Mouse (Mus musculus): Measurements from ENCODE around the gene Akr1c19. TPM values are rescaled to one million over a fixed set of nuclear protein-coding genes. Genes with fewer than 3 reads are reported as not detected.

The Akr1c19 gene
- not detected in 2 replicates for polyA plus RNA-seq (2012)

DNA sequence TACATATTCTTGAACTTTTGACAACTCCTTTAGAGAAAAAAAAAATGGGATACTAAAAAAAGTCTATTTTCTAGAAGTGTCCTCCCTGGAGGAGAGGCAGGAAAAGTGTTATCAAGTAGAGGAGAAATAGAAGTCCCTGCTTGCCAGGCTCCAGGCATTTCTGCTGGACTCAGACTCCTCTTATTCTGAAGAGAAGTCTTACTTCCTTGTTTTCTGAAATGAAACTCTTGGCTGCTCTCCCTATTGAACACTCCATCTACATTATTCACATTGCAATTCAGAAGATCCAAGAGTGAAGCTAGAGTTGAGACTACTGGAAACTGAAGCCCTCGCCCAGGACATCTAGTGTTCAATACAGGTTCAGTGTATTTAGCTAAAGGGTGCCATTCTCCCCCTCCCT is at the start of gene Akr1c19:
Akr1c19 (plus strand) TSS at position 260 of the 400 bp plus-strand sequence.
- no peak for TF ChIP-seq GATA1 (IDR thresholded peaks at IDR 0.05; ENCODE audit: low read length)

DNA sequence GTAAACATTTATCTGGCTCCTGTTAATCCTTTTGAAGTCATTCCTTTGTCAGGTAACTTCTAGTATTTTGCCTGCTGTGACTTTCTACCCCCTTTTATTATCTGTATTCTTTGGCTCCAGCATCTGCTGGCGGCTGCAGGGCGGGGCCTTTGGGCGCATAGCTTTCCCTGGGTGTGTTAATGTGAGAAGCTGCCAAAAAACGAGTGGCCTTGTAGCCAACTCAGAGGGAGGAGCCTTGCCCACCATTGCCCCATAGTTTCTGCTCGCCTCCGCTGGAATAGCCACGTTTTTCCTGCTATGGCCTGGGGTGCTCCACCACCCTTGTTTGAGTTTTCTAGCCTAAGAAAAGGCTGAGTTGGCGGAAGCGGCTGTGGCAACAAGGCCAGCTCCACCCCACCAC is 45.4 kb upstream of the Akr1c19 start:
- no peak for TF ChIP-seq GATA1 (IDR thresholded peaks at IDR 0.05; ENCODE audit: low read length)

DNA sequence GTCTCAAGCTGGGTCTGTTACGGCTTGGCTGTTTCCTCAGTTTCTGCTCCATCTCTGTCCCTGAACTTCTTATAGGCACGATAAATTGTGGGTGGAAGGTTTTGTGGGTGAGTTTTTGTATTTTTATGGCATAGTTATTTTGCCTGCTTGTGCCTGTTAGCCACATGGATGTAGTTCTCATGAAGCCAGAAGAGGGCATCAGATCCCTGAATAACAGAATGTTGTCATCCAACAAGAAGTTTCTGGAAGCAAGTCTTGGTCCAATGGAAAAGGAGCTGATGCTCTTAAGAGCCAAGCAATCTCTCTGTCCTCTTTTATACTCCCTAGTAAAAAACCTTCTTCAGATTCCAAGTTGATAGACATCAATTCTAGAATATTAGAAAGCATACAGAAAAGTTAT is 40.3 kb upstream of the Akr1c19 start:
- TF ChIP-seq GATA1 (IDR thresholded peaks at IDR 0.05; ENCODE audit: low read length) = no peak

DNA sequence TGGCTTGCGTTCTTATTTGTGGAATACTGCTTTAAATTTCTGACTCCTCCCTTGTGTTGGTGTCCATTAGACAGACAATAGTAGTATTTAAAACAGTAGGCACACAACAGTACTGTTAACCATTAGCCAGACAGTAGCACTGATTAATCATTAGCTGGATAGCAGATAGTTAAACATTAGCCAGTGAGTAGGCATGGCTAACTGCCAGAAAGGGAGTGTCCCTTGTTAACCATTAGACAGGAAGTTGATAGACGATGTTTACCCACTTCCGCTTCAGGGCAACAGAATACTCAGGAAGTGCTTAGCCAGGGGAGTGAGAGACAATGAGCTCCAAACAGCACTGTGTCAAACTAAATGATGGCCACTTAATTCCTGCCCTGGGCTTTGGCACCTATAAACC is 37.6 kb upstream of the Akr1c19 start, which contains the start of gene Akr1c13:
Akr1c13 (plus strand) TSS at position 247 of the 400 bp plus-strand sequence.
- no peak for TF ChIP-seq GATA1 (IDR thresholded peaks at IDR 0.05; ENCODE audit: low read length)

DNA sequence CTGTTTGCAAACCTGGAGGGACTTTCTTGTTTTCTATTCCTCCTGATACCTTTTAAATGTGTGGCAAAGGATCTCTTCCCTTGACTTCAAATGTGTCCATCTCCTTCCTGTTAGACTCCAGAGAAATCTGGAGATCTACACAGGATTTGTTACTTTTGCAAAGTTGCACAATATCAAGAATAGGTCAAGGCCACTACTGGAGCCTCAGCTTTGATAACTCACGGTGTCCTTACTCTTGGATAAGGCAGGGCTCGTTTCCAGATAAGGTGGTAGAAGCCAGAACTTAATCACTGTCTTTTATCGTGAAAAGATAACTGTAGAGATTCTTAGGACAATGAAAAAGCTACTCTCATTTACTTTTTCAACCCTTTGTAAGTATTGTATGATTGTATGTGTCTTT is 36.0 kb upstream of the Akr1c19 start:
- no peak for TF ChIP-seq GATA1 (IDR thresholded peaks at IDR 0.05; ENCODE audit: low read length)

DNA sequence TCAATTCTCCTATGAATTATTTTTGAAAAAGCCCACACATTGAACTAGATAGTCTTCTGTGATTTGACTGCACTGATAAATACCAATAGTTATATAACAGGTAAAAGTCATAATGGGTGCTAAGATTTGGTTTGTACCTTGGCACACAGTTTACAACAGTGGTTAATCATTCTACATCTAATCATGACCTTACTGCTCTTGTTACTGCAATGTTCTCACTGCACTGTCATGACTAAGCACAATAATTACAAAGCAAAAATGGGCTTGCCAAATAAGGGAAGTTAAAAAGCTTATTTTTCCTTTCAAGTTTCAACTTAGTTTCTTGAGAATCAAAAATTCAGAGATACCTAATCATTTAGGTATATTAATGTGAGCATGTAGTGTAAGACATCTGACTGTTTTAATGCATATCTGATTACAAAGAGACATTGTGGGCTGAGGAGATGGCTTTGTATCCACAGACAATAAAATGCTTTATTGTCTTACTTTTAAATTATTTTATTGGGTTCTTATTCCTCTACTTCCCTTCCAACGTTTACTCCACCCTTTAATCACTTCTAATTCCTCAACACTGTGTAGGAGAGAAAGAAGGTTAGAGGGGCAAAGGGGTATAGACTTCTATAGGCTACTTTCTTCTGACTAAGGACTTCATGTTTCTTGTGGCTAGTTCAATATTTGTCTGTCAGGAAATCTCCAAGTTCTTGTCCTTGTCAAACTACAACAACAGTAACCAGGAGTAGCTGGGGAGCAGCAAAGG is 22.2 kb upstream of the Akr1c19 start:
- no peak for TF ChIP-seq GATA1 (IDR thresholded peaks at IDR 0.05; ENCODE audit: low read length)

DNA sequence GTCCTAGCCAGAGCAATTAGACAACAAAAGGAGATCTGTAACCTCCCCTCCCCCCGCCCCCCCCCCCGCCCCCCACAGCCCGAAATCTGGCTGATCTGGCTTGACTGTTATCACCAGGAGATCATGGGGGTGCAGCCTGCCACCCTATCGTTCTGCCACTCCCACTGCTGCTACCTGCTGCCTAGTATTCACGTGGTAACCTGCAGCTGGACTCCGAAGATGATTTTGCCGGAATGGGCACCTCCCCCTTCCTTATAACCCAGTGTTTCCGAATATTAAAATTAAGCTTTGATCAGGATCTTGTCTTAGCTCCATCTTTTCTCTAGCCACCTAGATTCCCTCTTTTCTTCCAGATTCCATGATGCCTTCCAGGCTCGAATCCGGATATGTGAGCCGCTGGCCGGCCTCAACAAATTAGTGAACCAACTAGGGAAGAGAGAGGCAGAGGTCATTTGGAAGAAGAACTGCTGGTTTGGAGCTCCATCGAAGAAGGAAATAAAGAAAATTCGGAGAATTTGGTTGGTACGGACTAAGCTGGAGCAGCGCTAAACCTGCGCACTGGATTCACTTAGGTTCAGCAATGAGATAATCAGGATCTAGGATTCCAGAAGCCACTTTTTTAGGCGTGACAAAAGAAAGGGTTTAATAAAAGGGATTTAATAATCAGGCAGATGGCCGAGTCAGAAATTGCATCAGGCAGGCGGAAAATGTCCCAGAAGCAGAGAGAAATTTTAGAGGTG is 16.8 kb upstream of the Akr1c19 start:
- TF ChIP-seq GATA1 (IDR thresholded peaks at IDR 0.05; ENCODE audit: low read length) = no peak

DNA sequence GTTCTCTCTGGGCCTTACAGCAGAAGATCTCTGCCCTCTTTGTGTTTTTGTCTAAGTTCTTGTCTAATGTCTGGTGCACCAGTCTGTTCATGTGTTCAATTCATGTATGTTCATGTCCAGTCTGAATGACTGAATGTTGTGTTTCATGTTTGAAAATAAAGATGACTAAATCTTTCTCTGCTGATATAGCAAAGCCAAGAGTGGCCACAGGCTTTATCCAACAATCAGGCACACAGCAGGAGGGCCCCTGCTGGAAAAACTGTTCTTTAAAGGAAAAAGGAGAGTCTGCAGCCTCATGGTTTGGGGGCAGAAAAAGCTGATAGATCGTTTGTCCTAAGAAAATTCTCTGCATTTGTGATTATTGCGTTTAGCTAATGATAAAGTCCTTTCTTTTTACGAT is 16.2 kb upstream of the Akr1c19 start:
- no peak for TF ChIP-seq GATA1 (IDR thresholded peaks at IDR 0.05; ENCODE audit: low read length)

DNA sequence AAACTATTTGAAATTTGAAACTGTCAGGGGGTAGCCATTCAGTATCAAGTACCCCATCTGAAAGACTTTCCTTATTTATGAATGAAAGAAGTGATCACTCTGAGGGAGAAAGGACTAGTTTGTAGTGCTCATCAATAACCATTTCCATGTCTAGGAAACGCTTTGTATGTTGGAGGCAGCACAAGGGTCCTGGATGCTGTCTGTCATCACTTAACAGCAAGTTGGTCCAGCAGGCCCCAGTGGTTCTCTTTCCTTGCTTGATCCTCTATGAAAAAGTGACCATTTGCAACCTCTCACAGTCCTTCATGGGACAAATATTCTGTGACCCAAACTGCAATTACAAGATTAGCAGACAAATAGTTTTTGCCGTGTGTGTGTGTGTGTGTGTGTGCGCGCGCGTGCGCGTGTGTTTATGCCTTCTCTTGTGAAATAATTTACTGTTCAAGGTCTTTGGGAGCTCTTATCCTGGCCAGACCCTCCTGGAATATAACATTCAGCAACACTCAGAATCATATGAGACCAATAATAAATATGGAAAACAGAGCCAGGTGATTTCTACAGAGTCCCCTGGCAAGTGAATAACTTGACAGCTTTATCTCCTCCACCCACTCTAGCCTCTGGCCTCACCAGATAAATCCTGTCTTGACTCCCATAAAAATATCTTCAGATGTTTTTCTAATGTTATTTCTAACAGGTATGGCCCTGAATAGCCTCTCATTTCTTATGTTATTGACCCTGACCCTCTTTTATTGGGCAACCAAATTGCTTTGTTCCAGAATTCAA is 2.5 kb downstream of the Akr1c19 start:
- TF ChIP-seq GATA1 (IDR thresholded peaks at IDR 0.05; ENCODE audit: low read length) = no peak

DNA sequence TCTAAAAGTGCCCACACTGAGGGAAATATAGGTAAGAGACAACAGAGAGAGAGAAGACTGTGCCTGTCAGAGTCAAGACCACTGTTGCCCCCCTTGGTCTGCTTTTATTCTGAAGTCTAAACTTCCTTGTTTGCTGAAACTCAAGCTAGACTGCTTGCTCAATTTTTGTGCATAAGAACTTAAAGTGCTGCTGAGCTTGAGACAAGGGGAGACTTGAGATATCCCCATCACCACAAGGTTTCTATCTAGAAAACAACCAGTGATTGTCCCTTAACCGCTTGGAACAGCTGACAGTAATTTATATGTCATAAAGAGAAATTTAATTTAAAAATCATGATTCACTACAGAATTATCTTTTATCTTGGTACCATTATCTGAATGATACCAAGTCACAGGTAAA is 4.6 kb downstream of the Akr1c19 start:
- TF ChIP-seq GATA1 (IDR thresholded peaks at IDR 0.05; ENCODE audit: low read length) = no peak

DNA sequence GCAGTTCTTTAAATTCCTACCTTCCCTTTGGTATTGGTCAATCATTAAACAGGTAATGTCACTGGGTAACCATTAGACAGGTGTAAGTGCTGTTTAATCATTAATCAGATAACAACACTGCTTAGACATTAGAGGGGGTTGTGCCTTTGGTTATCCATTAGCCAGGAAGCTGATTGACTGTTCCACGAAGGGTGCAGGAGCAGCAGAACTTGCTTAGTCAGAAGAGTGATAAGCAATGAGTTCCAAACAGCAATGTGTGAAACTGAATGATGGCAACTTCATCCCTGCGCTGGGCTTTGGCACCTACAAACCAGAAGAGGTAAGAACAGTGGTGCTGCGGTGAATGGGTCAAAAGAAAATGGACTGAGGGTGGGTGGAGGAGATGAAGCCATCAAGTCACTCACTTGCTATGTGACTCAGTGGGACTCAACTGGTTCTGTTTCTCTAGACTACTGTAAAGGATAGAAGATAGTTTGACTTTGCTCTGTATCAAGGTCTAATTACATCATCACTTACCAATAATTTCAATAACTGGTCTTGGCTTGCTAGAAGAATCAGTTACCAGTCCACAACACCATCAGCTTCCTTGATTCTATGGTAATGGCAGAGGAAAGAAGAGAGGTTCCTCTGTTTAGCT is 5.2 kb downstream of the Akr1c19 start:
- no peak for TF ChIP-seq GATA1 (IDR thresholded peaks at IDR 0.05; ENCODE audit: low read length)

DNA sequence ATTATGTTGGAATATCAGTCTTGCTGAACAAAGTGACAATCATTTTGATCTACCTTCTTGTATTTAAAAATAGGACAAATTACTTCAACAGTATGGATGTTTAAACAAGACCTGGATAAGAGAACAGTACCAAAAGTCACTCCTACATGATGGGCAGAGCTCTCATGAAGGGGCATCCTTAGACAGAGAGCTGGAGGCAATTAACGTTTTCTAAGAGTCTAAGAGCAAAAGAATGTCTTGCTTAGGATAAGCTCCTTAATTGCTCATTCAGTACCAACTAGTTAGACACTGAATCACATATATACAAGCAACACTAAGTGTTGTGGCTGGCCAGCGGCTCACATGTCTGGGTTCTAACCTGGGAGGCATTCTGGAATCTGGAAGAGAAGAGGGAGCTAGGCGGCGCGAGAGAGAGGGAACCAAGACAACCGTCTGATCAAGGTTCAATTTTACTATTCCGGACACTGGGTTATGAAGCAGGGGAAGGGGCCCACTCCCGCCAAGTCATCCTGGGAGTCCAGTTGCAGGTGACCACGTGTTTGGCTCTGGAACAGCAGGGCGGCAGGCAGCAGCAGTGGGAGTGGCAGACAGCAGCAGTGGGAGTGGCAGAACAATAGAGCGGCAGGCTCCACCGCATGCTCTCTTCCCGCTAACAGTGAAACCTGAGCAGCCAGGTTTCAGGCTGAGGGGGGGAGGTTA is 16.5 kb downstream of the Akr1c19 start:
- no peak for TF ChIP-seq GATA1 (IDR thresholded peaks at IDR 0.05; ENCODE audit: low read length)

DNA sequence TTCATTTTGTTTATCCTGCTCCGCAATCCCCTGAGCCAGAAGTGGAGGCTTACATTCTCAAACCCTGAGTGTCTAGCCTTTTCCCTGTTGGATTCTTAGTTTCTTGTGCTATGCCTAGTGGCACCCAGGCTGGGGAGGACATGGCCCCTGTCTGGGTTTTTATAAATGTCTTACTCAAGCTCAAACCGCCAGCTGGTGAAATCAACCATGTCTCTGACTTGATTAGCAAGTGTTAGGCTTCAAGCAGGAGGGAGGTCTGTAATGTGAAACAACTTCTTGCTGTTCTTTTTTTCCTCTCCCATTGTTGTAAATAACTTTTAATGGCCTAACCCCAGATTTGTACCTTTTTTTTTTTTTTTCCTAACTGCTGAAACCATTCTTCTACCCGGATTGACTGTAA is 20.8 kb downstream of the Akr1c19 start:
- no peak for TF ChIP-seq GATA1 (IDR thresholded peaks at IDR 0.05; ENCODE audit: low read length)

DNA sequence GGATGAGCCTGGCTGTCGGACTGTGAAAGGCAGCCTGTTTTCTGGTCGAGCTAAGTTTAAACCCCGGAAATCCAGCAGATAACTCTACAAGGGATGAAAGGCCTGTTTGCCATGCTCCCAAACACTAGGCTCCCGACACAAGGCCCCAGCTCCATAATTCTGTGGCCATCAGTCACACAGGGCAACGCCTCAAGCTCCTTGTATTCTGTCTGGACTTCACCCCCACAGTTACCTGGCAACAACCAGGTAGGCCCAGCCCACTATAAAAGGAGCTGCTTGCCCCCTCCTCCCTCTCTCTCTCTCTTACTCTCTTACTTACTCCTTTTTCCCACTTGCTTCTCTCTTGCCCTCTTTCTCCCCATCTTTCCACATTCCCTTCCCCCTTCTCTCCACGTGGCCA is 28.8 kb downstream of the Akr1c19 start:
- no peak for TF ChIP-seq GATA1 (IDR thresholded peaks at IDR 0.05; ENCODE audit: low read length)

DNA sequence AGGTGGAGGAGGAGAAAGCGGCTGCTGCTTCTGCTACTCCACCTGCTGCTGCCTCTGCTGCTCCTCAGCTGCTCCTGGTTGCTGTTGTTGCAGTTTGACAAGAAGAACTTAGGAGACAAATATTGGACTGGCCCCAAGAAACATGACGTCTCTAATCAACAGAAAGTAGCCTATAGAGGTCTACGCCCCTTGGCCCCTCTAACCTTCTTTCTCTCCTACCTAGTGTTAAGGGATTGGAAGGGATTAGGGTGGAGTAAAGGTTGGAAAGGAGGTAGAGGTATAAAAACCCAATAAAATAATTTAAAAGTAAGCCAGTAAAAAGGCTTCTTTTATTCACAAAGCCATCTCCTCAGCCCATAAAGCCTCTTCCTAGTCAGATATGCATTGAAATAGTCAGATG is 36.1 kb downstream of the Akr1c19 start:
- no peak for TF ChIP-seq GATA1 (IDR thresholded peaks at IDR 0.05; ENCODE audit: low read length)

Measured in G1E-ER4 (cell line).